Mouse (Mus musculus): Measurements from ENCODE around the gene Esrrg. TPM values are rescaled to one million over a fixed set of nuclear protein-coding genes. Genes with fewer than 3 reads are reported as not detected.

Esrrg gene
- polyA plus RNA-seq, 1 experiment from 2014 or later = 34.5 TPM

- DNase-seq = no peak
Measured at GRCm38 (mm10) chr1:187631486-187631885, 22.9 kb downstream of the Esrrg start.

GRCm38 (mm10) chr1:187645258-187645657 lies 36.7 kb downstream of the Esrrg start:
- 86% methylated on average over 8 of the region's 8 CpGs for WGBS
- Histone ChIP-seq H3K4me2 (ENCODE audit: low read length) (no peak overlapping the region), H3K9ac (replicated peaks; ENCODE audit: low read length) (no peak overlapping the region), H3K4me1 (ENCODE audit: control insufficient read depth, insufficient read depth, low read length) (no peaks in the 10 kb centered on the region), H3K36me3 (ENCODE audit: control insufficient read depth, insufficient read depth, low read length) (no peaks in the 10 kb centered on the region), H3K27me3 (ENCODE audit: control insufficient read depth, insufficient read depth, low read length) (no peaks in the 10 kb centered on the region), H3K4me3 (replicated peaks; ENCODE audit: low read depth, low read length) (no peak overlapping the region), H3K27ac (replicated peaks; ENCODE audit: low read depth, low read length) (no peak overlapping the region), H3K9me3 (ENCODE audit: control insufficient read depth, low read length) (0 out of 2 replicates have a peak, but pooled peaks cover 2% of the 10 kb centered on the region)
- no peak for ATAC-seq (ENCODE audit: low FRiP score, low TSS enrichment)
- DNase-seq = no peak

More at GRCm38 (mm10) chr1:187631486-187631885, 22.9 kb downstream of the Esrrg start:
- no peak overlapping the region for H3K4me3 ChIP-seq (replicated peaks; ENCODE audit: low read depth, low read length)
- H3K27ac ChIP-seq (replicated peaks; ENCODE audit: low read depth, low read length) = no peak overlapping the region
- no peaks in the 10 kb centered on the region for H3K36me3 ChIP-seq (ENCODE audit: control insufficient read depth, insufficient read depth, low read length)
- H3K27me3 ChIP-seq (ENCODE audit: control insufficient read depth, insufficient read depth, low read length) = no peaks in the 10 kb centered on the region
- 89% methylated on average over 8 of the region's 8 CpGs for WGBS
- no peaks in the 10 kb centered on the region for H3K9me3 ChIP-seq (ENCODE audit: control insufficient read depth, low read length)
- H3K9ac ChIP-seq (replicated peaks; ENCODE audit: low read length) = no peak overlapping the region
- no peaks in the 10 kb centered on the region for H3K4me1 ChIP-seq (ENCODE audit: control insufficient read depth, insufficient read depth, low read length)
- no peak for ATAC-seq (ENCODE audit: low FRiP score, low TSS enrichment)
- H3K4me2 ChIP-seq (ENCODE audit: low read length) = no peak overlapping the region

GRCm38 (mm10) chr1:187648551-187648950 lies 40.0 kb downstream of the Esrrg start:
- no peak for DNase-seq
- no peaks in the 10 kb centered on the region for H3K36me3 ChIP-seq (ENCODE audit: control insufficient read depth, insufficient read depth, low read length)

GRCm38 (mm10) chr1:187649871-187650270 lies 41.3 kb downstream of the Esrrg start:
- H3K9me3 ChIP-seq (ENCODE audit: control insufficient read depth, low read length) = no peaks in the 10 kb centered on the region
- H3K4me3 ChIP-seq (replicated peaks; ENCODE audit: low read depth, low read length) = no peak overlapping the region
- H3K4me2 ChIP-seq (ENCODE audit: low read length) = peak overlapping the region; percentile 83
- no peaks in the 10 kb centered on the region for H3K36me3 ChIP-seq (ENCODE audit: control insufficient read depth, insufficient read depth, low read length)
- no peak overlapping the region for H3K9ac ChIP-seq (replicated peaks; ENCODE audit: low read length)
- H3K27ac ChIP-seq (replicated peaks; ENCODE audit: low read depth, low read length) = no peak overlapping the region
- no peaks in the 10 kb centered on the region for H3K27me3 ChIP-seq (ENCODE audit: control insufficient read depth, insufficient read depth, low read length)
- ATAC-seq (ENCODE audit: low FRiP score, low TSS enrichment) (no peak), DNase-seq (no peak)
- 0 out of 2 replicates have a peak, but pooled peaks cover 7% of the 10 kb centered on the region for H3K4me1 ChIP-seq (ENCODE audit: control insufficient read depth, insufficient read depth, low read length)
- WGBS = 48% methylated on average over 5 of the region's 5 CpGs

More at GRCm38 (mm10) chr1:187648551-187648950, 40.0 kb downstream of the Esrrg start:
- Histone ChIP-seq H3K9me3 (ENCODE audit: control insufficient read depth, low read length) (no peaks in the 10 kb centered on the region), H3K27me3 (ENCODE audit: control insufficient read depth, insufficient read depth, low read length) (no peaks in the 10 kb centered on the region), H3K9ac (replicated peaks; ENCODE audit: low read length) (no peak overlapping the region), H3K4me3 (replicated peaks; ENCODE audit: low read depth, low read length) (no peak overlapping the region), H3K4me1 (ENCODE audit: control insufficient read depth, insufficient read depth, low read length) (0 out of 2 replicates have a peak, but pooled peaks cover 4% of the 10 kb centered on the region), H3K4me2 (ENCODE audit: low read length) (no peak overlapping the region), H3K27ac (replicated peaks; ENCODE audit: low read depth, low read length) (no peak overlapping the region)
- ATAC-seq (ENCODE audit: low FRiP score, low TSS enrichment) = no peak
- 92% methylated on average over 8 of the region's 8 CpGs for WGBS

- Histone ChIP-seq H3K27me3 (ENCODE audit: control insufficient read depth, insufficient read depth, low read length) (no peaks in the 10 kb centered on the region), H3K9me3 (ENCODE audit: control insufficient read depth, low read length) (no peaks in the 10 kb centered on the region), H3K4me3 (replicated peaks; ENCODE audit: low read depth, low read length) (peak overlapping the region; percentile 55), H3K4me2 (ENCODE audit: low read length) (peak overlapping the region; percentile 83), H3K9ac (replicated peaks; ENCODE audit: low read length) (peak overlapping the region; percentile 87), H3K4me1 (ENCODE audit: control insufficient read depth, insufficient read depth, low read length) (0 out of 2 replicates have a peak, but pooled peaks cover 7% of the 10 kb centered on the region), H3K36me3 (ENCODE audit: control insufficient read depth, insufficient read depth, low read length) (no peaks in the 10 kb centered on the region), H3K27ac (replicated peaks; ENCODE audit: low read depth, low read length) (peak overlapping the region; percentile 88)
- WGBS = 8% methylated on average over 24 of the region's 24 CpGs
- ATAC-seq (ENCODE audit: low FRiP score, low TSS enrichment) (peak; percentile 59), DNase-seq (peak; percentile 73)
Measured at GRCm38 (mm10) chr1:187650786-187651687, 42.4 kb downstream of the Esrrg start.

- Histone ChIP-seq H3K4me1 (ENCODE audit: control insufficient read depth, insufficient read depth, low read length) (0 out of 2 replicates have a peak, but pooled peaks cover 7% of the 10 kb centered on the region), H3K4me2 (ENCODE audit: low read length) (peak overlapping the region; percentile 83), H3K9ac (replicated peaks; ENCODE audit: low read length) (peak overlapping the region; percentile 87), H3K27me3 (ENCODE audit: control insufficient read depth, insufficient read depth, low read length) (no peaks in the 10 kb centered on the region), H3K27ac (replicated peaks; ENCODE audit: low read depth, low read length) (peak overlapping the region; percentile 88), H3K4me3 (replicated peaks; ENCODE audit: low read depth, low read length) (peak overlapping the region; percentile 55), H3K36me3 (ENCODE audit: control insufficient read depth, insufficient read depth, low read length) (no peaks in the 10 kb centered on the region), H3K9me3 (ENCODE audit: control insufficient read depth, low read length) (no peaks in the 10 kb centered on the region)
- WGBS = under 1% methylated on average over 47 of the region's 47 CpGs
- peak; percentile 82 for DNase-seq
- ATAC-seq (ENCODE audit: low FRiP score, low TSS enrichment) = peak; percentile 83
Measured at GRCm38 (mm10) chr1:187651688-187652241, 43.2 kb downstream of the Esrrg start.

- no peaks in the 10 kb centered on the region for H3K36me3 ChIP-seq (ENCODE audit: control insufficient read depth, insufficient read depth, low read length)
Measured at GRCm38 (mm10) chr1:187652445-187652844, 43.9 kb downstream of the Esrrg start.

GRCm38 (mm10) chr1:187653390-187653789 lies 44.8 kb downstream of the Esrrg start:
- WGBS = 61% methylated on average over 9 of the region's 9 CpGs
- H3K4me2 ChIP-seq (ENCODE audit: low read length) = peak overlapping the region; percentile 6; the same call in 1 of the 2 replicates

More at GRCm38 (mm10) chr1:187652445-187652844, 43.9 kb downstream of the Esrrg start:
- H3K27me3 ChIP-seq (ENCODE audit: control insufficient read depth, insufficient read depth, low read length) = no peaks in the 10 kb centered on the region
- peak overlapping the region; percentile 87 for H3K9ac ChIP-seq (replicated peaks; ENCODE audit: low read length)
- no peaks in the 10 kb centered on the region for H3K9me3 ChIP-seq (ENCODE audit: control insufficient read depth, low read length)
- no peak overlapping the region for H3K27ac ChIP-seq (replicated peaks; ENCODE audit: low read depth, low read length)
- 0 out of 2 replicates have a peak, but pooled peaks cover 7% of the 10 kb centered on the region for H3K4me1 ChIP-seq (ENCODE audit: control insufficient read depth, insufficient read depth, low read length)
- ATAC-seq (ENCODE audit: low FRiP score, low TSS enrichment) = no peak
- WGBS = 15% methylated on average over 7 of the region's 7 CpGs
- peak; percentile 53 for DNase-seq
- H3K4me3 ChIP-seq (replicated peaks; ENCODE audit: low read depth, low read length) = peak overlapping the region; percentile 55
- peak overlapping the region; percentile 83 for H3K4me2 ChIP-seq (ENCODE audit: low read length)

More at GRCm38 (mm10) chr1:187653390-187653789, 44.8 kb downstream of the Esrrg start:
- H3K36me3 ChIP-seq (ENCODE audit: control insufficient read depth, insufficient read depth, low read length) = no peaks in the 10 kb centered on the region
- no peaks in the 10 kb centered on the region for H3K27me3 ChIP-seq (ENCODE audit: control insufficient read depth, insufficient read depth, low read length)
- no peak overlapping the region for H3K27ac ChIP-seq (replicated peaks; ENCODE audit: low read depth, low read length)
- no peak for ATAC-seq (ENCODE audit: low FRiP score, low TSS enrichment)
- no peak overlapping the region for H3K4me3 ChIP-seq (replicated peaks; ENCODE audit: low read depth, low read length)
- H3K9ac ChIP-seq (replicated peaks; ENCODE audit: low read length) = no peak overlapping the region
- H3K9me3 ChIP-seq (ENCODE audit: control insufficient read depth, low read length) = no peaks in the 10 kb centered on the region
- no peak for DNase-seq
- H3K4me1 ChIP-seq (ENCODE audit: control insufficient read depth, insufficient read depth, low read length) = 0 out of 2 replicates have a peak, but pooled peaks cover 7% of the 10 kb centered on the region
